Mouse (Mus musculus) kidney, adult 9 months (tissue): ENCODE measurements at regions not wholly inside any gene's neighbourhood (a gene's known extent, or its start where the extent isn't known, plus 50 kb on each side); places are given as distances from the start of the nearest gene placed in this dataset.

Experiments used
- DNase-seq: peaks from one replicate; pipeline ENCODE4 v3.0.0; 2022

DNA sequence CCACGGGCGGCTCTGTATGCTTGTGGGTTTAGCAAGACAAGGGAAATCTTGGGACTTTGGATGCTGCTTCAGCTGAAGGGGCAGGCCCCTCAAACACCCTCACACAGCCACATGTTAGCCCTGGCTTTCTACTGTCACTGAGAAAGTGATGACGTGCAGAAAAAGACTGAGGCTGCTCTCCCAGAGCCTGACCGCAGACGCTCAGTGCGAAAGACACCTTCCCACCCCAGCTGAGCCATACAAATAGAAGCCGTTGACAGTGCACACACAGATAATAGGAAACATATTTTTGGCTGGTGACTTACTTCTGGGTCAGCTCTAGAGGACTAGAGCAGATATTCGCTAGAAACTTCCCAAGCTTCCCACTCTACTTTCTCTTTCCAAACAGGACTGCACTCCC, 61.0 kb upstream of the Nudt7 start:
- no peak for DNase-seq

DNA sequence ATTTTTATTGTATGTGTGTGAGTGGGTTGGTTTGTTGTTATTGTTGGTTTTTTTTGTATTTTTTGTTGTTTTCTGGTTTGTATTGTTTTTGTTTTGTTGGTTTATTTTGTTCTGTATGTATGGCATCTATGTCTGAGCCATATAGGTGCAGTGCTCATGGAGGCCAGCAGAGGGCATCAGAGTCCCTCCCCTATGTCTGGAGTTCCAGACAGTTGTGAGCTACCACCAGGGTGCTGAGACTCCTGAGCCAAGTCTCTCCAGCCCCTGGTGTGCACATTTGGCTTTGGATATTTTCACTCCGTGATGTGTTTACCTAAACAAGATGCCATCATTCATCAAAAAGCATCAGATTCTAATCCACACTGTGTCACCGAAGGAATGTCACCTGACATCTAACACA, 59.2 kb upstream of the Nudt7 start:
- peak; percentile 19 for DNase-seq

DNA sequence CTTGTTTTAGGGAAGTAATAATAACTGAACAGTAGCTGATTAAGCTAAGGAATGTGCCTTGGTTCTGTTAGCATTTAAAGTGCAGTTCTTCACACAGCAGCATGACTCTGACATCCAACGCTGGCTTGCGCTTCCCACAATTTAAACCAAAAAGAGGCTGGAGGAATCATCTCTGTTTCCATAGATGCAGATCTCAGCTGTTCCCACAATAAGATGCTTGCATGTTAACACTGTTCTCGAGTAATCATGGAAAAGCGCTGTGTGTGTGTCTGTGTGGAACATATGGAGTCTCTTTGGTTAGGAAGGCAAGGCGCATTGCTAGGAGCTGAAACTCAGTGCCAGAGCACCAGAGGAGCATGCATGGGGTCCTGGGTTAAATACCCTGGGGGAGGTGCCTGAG, 56.7 kb upstream of the Nudt7 start:
- DNase-seq: no peak

DNA sequence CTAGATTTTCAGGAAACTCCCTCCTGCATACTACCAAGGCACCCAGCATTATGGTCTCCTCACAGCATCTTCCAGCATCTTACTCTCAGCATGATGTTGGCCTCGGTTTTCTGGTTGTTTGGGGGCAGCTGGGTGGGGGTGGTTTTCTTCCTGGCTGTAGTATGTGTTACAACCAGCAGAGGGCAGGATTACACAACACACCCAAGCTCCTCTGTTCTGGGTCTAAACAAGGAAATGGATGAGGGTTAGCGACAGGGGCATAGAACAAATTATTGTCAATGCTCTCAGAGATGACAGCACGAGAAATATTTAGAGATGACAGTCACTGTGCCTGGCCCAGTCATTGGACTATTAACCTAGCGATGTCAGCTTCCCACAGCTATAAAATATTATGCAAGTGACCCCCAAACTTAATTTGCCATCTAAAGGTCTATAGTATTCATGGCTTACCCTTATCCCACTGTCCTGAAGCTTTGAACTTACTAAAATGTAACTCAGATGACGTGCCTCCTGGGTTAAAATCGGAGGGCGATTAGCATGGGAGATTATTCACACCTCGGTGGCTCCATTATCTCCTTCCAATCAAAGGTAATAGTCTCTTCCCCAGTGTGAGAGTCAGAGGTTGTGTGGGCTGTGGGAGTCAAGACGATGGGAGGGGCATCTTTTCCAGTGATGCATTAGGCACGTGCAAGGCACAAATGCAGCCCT, 52.2 kb upstream of the Nudt7 start:
- DNase-seq: peak; percentile 39

DNA sequence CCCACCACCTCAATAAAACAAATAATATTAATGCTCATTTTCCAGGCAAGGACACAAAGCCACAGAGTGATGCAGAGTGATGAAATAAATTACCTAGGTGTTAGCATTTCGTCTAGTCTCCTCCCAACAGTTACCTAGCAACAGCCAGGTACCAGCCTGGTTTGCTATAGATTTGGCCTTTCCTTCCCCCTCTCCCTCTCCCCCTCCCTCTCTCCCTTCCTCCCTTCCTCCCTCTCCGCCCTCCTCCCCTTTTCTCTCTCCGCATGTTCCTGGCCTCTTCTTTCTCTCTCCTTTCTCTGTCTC, 51.6 kb upstream of the Nudt7 start:
- DNase-seq: no peak
